Mouse (Mus musculus) testis, adult 2 months (tissue): Measurements from ENCODE around the gene Fkbp8. TPM values are rescaled to one million over a fixed set of nuclear protein-coding genes. Genes with fewer than 3 reads are reported as not detected.

Experiments
- H3K27ac ChIP-seq: fragments of 200-500 bp; 2 replicates; pipeline ENCODE4 v1.5.1; 2012; ENCODE audit warnings: low read depth, low read length; ENCODE audit not compliant: control insufficient read depth, insufficient read depth
- H3K27me3 ChIP-seq: fragments of 200-500 bp; 2 replicates; pipeline ENCODE4 v1.6.1; 2012; ENCODE audit warnings: mild to moderate bottlenecking, low read length, moderate library complexity; ENCODE audit not compliant: control insufficient read depth, insufficient read depth
- H3K36me3 ChIP-seq: fragments of 200-500 bp; 2 replicates; pipeline ENCODE4 v1.6.1; 2012; ENCODE audit warnings: mild to moderate bottlenecking, low read length; ENCODE audit not compliant: control insufficient read depth, insufficient read depth
- H3K4me1 ChIP-seq: fragments of 200-500 bp; 2 replicates; pipeline ENCODE4 v1.6.1; 2012; ENCODE audit warnings: low read length; ENCODE audit not compliant: control insufficient read depth, insufficient read depth
- H3K4me3 ChIP-seq: fragments of 200-500 bp; 2 replicates; pipeline ENCODE4 v1.5.1; 2012; ENCODE audit warnings: low read depth, mild to moderate bottlenecking, low read length, moderate library complexity, mixed read lengths; ENCODE audit not compliant: control insufficient read depth
- CTCF ChIP-seq: fragments of 200-500 bp; IDR thresholded peaks from 2 replicates; pipeline ENCODE4 v1.5.1; 2012; ENCODE audit warnings: low read depth, mild to moderate bottlenecking, inconsistent platforms, low read length, moderate library complexity; ENCODE audit not compliant: control insufficient read depth, insufficient read depth, insufficient replicate concordance
- POLR2A ChIP-seq: fragments of 200-500 bp; IDR thresholded peaks from 2 replicates; pipeline ENCODE4 v1.6.1; 2012; ENCODE audit warnings: low read depth, mild to moderate bottlenecking, inconsistent platforms, low read length, moderate library complexity; ENCODE audit not compliant: control insufficient read depth
- polyA plus RNA-seq: library from polyadenylated mRNA; depleted of rRNA; stranded (reverse); fragments of >200 nt; gene quantifications from 2 replicates; pipeline ENCODE4 v1.2.3, GENCODE M21; 2012

Gene Fkbp8
- polyA plus RNA-seq, 1 experiment: 179 TPM

- H3K27me3 ChIP-seq: no peaks in the 10 kb centered on the region
- no peak overlapping the region for H3K27ac ChIP-seq
- TF ChIP-seq CTCF (no peak), POLR2A (no peak)
- H3K4me1 ChIP-seq: peaks cover 3% of the 10 kb centered on the region
- H3K36me3 ChIP-seq: peaks cover 4% of the 10 kb centered on the region
- peak overlapping the region; percentile 62 for H3K4me3 ChIP-seq
These were observed 15.8 kb upstream of the Fkbp8 start for GRCm38 (mm10) chr8:70511770-70512169.

GRCm38 (mm10) chr8:70512253-70512903, 15.1 kb upstream of the Fkbp8 start:
- H3K4me3 ChIP-seq: peak overlapping the region; percentile 62
- TF ChIP-seq CTCF: no peak
- no peak for TF ChIP-seq POLR2A
- peaks cover 4% of the 10 kb centered on the region for H3K36me3 ChIP-seq
- H3K27ac ChIP-seq: no peak overlapping the region
- H3K4me1 ChIP-seq: no peaks in the 10 kb centered on the region; the same call in 1 of the 2 replicates
- no peaks in the 10 kb centered on the region for H3K27me3 ChIP-seq

GRCm38 (mm10) chr8:70513441-70513840, 14.1 kb upstream of the Fkbp8 start:
- peaks cover 4% of the 10 kb centered on the region for H3K36me3 ChIP-seq
- no peak overlapping the region for H3K27ac ChIP-seq
- no peak overlapping the region for H3K4me3 ChIP-seq
- TF ChIP-seq CTCF (no peak), POLR2A (no peak)
- H3K27me3 ChIP-seq: no peaks in the 10 kb centered on the region
- H3K4me1 ChIP-seq: no peaks in the 10 kb centered on the region; the same call in 1 of the 2 replicates

- peaks cover 2% of the 10 kb centered on the region for H3K4me1 ChIP-seq
- H3K27me3 ChIP-seq: no peaks in the 10 kb centered on the region
- no peak overlapping the region for H3K27ac ChIP-seq
- TF ChIP-seq POLR2A: no peak
- TF ChIP-seq CTCF: no peak
- no peak overlapping the region for H3K4me3 ChIP-seq
- peaks cover 3% of the 10 kb centered on the region; the same call in 1 of the 2 replicates for H3K36me3 ChIP-seq
These were observed 9.4 kb upstream of the Fkbp8 start for GRCm38 (mm10) chr8:70517940-70518643.

- no peak for TF ChIP-seq POLR2A
- no peak for TF ChIP-seq CTCF
- no peaks in the 10 kb centered on the region for H3K27me3 ChIP-seq
- no peak overlapping the region for H3K27ac ChIP-seq
- peaks cover 2% of the 10 kb centered on the region; the same call in 1 of the 2 replicates for H3K36me3 ChIP-seq
- no peak overlapping the region for H3K4me3 ChIP-seq
- peaks cover 4% of the 10 kb centered on the region for H3K4me1 ChIP-seq
These were observed 8.5 kb upstream of the Fkbp8 start for GRCm38 (mm10) chr8:70519043-70519442.

- peaks cover 2% of the 10 kb centered on the region; the same call in 1 of the 2 replicates for H3K36me3 ChIP-seq
- no peaks in the 10 kb centered on the region for H3K27me3 ChIP-seq
- no peak overlapping the region for H3K27ac ChIP-seq
- H3K4me1 ChIP-seq: peaks cover 4% of the 10 kb centered on the region
- no peak overlapping the region for H3K4me3 ChIP-seq
- TF ChIP-seq CTCF (no peak), POLR2A (no peak)
These were observed 7.9 kb upstream of the Fkbp8 start for GRCm38 (mm10) chr8:70519606-70520005.

GRCm38 (mm10) chr8:70522592-70523403, 4.7 kb upstream of the Fkbp8 start:
- Histone ChIP-seq H3K4me3 (peak overlapping the region; percentile 82), H3K27me3 (no peaks in the 10 kb centered on the region), H3K4me1 (peaks cover 7% of the 10 kb centered on the region), H3K36me3 (no peaks in the 10 kb centered on the region; the same call in 1 of the 2 replicates), H3K27ac (peak overlapping the region; percentile 77)
- TF ChIP-seq POLR2A (peak; percentile 70), CTCF (no peak)
